ENCODE assay signal across 1 mouse cellular context in the genomic region with DNA sequence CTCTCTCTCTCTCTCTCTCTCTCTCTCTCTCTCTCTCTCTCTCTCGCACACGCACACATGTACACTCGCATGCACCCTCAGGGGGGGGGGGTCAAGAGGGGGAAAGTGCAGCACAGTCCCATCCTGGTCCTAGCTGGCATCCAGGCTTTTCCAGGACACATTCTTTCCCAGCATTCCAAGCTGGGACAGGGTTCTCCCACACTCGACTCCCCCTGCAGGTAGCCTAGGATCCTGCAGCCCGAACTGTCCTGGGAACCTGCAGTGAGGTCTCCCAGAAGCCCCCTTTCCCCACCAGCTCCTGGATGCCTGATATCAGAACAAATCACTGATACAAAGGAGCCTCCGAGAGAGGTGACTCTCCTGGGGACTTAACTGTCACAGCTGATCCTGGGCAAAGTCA.
TF ChIP-seq lines count a peak whose summit lies in the region.

No protein-coding gene starts in this region.

TF ChIP-seq in MEL, 35 proteins besides CTCF, POLR2A, EP300 and RAD21:
- peak; percentile 52 for TF ChIP-seq SMC3 (IDR thresholded peaks at IDR 0.05; ENCODE audit: low read depth, low read length)
- TF ChIP-seq E2F4 (IDR thresholded peaks at IDR 0.05; ENCODE audit: borderline replicate concordance, low read depth, low read length) = no peak
